Mouse (Mus musculus): ENCODE data around the gene Stard7. TPM values are rescaled to one million over a fixed set of nuclear protein-coding genes. Genes with fewer than 3 reads are reported as not detected.

The Stard7 gene
- total and polyA plus RNA-seq, 2 experiments from 2014 or later, result 123 to 228 TPM

- Histone ChIP-seq H3K9me3 (replicated peaks; ENCODE audit: control insufficient read depth, low read length) (no peaks in the 10 kb centered on the region), H3K27me3 (ENCODE audit: control insufficient read depth, insufficient read depth, low read length) (no peaks in the 10 kb centered on the region), H3K4me3 (ENCODE audit: low read depth, low read length) (no peak overlapping the region), H3K9ac (replicated peaks; ENCODE audit: low read depth, low read length) (no peak overlapping the region), H3K27ac (ENCODE audit: low read depth) (peak overlapping the region; percentile 87), H3K4me2 (ENCODE audit: low read depth, low read length) (no peak overlapping the region), H3K4me1 (ENCODE audit: control insufficient read depth, insufficient read depth) (no peaks in the 10 kb centered on the region), H3K36me3 (replicated peaks; ENCODE audit: control insufficient read depth, insufficient read depth, low read length) (no peaks in the 10 kb centered on the region)
- peak; percentile 64 for ATAC-seq (ENCODE audit: insufficient read depth, low read depth)
- 43% methylated on average over 6 of the region's 6 CpGs for WGBS
- DNase-seq (ENCODE audit: low spot score), result peak; percentile 30
- no peak for TF ChIP-seq CTCF (IDR thresholded peaks at IDR 0.05; ENCODE audit: low read depth)
- no peak for TF ChIP-seq EP300 (IDR thresholded peaks at IDR 0.05; ENCODE audit: low read depth)
Observed at GRCm38 (mm10) chr2:127314467-127315154, 44.6 kb downstream of the Stard7 start.

GRCm38 (mm10) chr2:127315155-127315470 is 45.1 kb downstream of the Stard7 start:
- no peak for DNase-seq (ENCODE audit: low spot score)
- H3K4me1 ChIP-seq (ENCODE audit: control insufficient read depth, insufficient read depth), result no peaks in the 10 kb centered on the region
- H3K9me3 ChIP-seq (replicated peaks; ENCODE audit: control insufficient read depth, low read length), result no peaks in the 10 kb centered on the region
- peak overlapping the region; percentile 87 for H3K27ac ChIP-seq (ENCODE audit: low read depth)
- no peak overlapping the region for H3K4me3 ChIP-seq (ENCODE audit: low read depth, low read length)
- no peak for TF ChIP-seq EP300 (IDR thresholded peaks at IDR 0.05; ENCODE audit: low read depth)
- TF ChIP-seq CTCF (IDR thresholded peaks at IDR 0.05; ENCODE audit: low read depth), result no peak
- WGBS, result 80% methylated on average over 1 of the region's 1 CpGs
- H3K4me2 ChIP-seq (ENCODE audit: low read depth, low read length), result no peak overlapping the region
- no peaks in the 10 kb centered on the region for H3K36me3 ChIP-seq (replicated peaks; ENCODE audit: control insufficient read depth, insufficient read depth, low read length)
- no peaks in the 10 kb centered on the region for H3K27me3 ChIP-seq (ENCODE audit: control insufficient read depth, insufficient read depth, low read length)
- no peak for ATAC-seq (ENCODE audit: insufficient read depth, low read depth)
- no peak overlapping the region for H3K9ac ChIP-seq (replicated peaks; ENCODE audit: low read depth, low read length)

GRCm38 (mm10) chr2:127316431-127316830 is 46.4 kb downstream of the Stard7 start:
- no peaks in the 10 kb centered on the region for H3K27me3 ChIP-seq (ENCODE audit: control insufficient read depth, insufficient read depth, low read length)
- H3K27ac ChIP-seq (ENCODE audit: low read depth), result no peak overlapping the region
- H3K9me3 ChIP-seq (replicated peaks; ENCODE audit: control insufficient read depth, low read length), result no peaks in the 10 kb centered on the region
- no peak overlapping the region for H3K4me3 ChIP-seq (ENCODE audit: low read depth, low read length)
- WGBS, result 70% methylated on average over 5 of the region's 5 CpGs
- H3K9ac ChIP-seq (replicated peaks; ENCODE audit: low read depth, low read length), result no peak overlapping the region
- H3K4me1 ChIP-seq (ENCODE audit: control insufficient read depth, insufficient read depth), result no peaks in the 10 kb centered on the region
- DNase-seq (ENCODE audit: low spot score), result no peak
- ATAC-seq (ENCODE audit: insufficient read depth, low read depth), result no peak
- TF ChIP-seq EP300 (IDR thresholded peaks at IDR 0.05; ENCODE audit: low read depth), result no peak
- no peak for TF ChIP-seq CTCF (IDR thresholded peaks at IDR 0.05; ENCODE audit: low read depth)
- H3K4me2 ChIP-seq (ENCODE audit: low read depth, low read length), result no peak overlapping the region
- H3K36me3 ChIP-seq (replicated peaks; ENCODE audit: control insufficient read depth, insufficient read depth, low read length), result no peaks in the 10 kb centered on the region

- no peak for ATAC-seq (ENCODE audit: insufficient read depth, low read depth)
Observed at GRCm38 (mm10) chr2:127318136-127318535, 48.1 kb downstream of the Stard7 start.

GRCm38 (mm10) chr2:127319071-127319470 is 49.1 kb downstream of the Stard7 start:
- no peak overlapping the region for H3K4me3 ChIP-seq (ENCODE audit: low read depth, low read length)
- no peak for ATAC-seq (ENCODE audit: insufficient read depth, low read depth)
- H3K9ac ChIP-seq (replicated peaks; ENCODE audit: low read depth, low read length), result no peak overlapping the region
- no peak for DNase-seq (ENCODE audit: low spot score)
- H3K4me2 ChIP-seq (ENCODE audit: low read depth, low read length), result no peak overlapping the region
- H3K9me3 ChIP-seq (replicated peaks; ENCODE audit: control insufficient read depth, low read length), result no peaks in the 10 kb centered on the region
- TF ChIP-seq CTCF (IDR thresholded peaks at IDR 0.05; ENCODE audit: low read depth) (no peak), EP300 (IDR thresholded peaks at IDR 0.05; ENCODE audit: low read depth) (no peak)
- no peak overlapping the region for H3K27ac ChIP-seq (ENCODE audit: low read depth)
- no peaks in the 10 kb centered on the region for H3K27me3 ChIP-seq (ENCODE audit: control insufficient read depth, insufficient read depth, low read length)
- 44% methylated on average over 4 of the region's 4 CpGs for WGBS
- no peaks in the 10 kb centered on the region for H3K4me1 ChIP-seq (ENCODE audit: control insufficient read depth, insufficient read depth)
- H3K36me3 ChIP-seq (replicated peaks; ENCODE audit: control insufficient read depth, insufficient read depth, low read length), result no peaks in the 10 kb centered on the region

More at GRCm38 (mm10) chr2:127318136-127318535, 48.1 kb downstream of the Stard7 start:
- Histone ChIP-seq H3K27ac (ENCODE audit: low read depth) (no peak overlapping the region), H3K4me1 (ENCODE audit: control insufficient read depth, insufficient read depth) (no peaks in the 10 kb centered on the region), H3K9me3 (replicated peaks; ENCODE audit: control insufficient read depth, low read length) (no peaks in the 10 kb centered on the region), H3K9ac (replicated peaks; ENCODE audit: low read depth, low read length) (no peak overlapping the region), H3K27me3 (ENCODE audit: control insufficient read depth, insufficient read depth, low read length) (no peaks in the 10 kb centered on the region), H3K4me3 (ENCODE audit: low read depth, low read length) (no peak overlapping the region), H3K36me3 (replicated peaks; ENCODE audit: control insufficient read depth, insufficient read depth, low read length) (no peaks in the 10 kb centered on the region), H3K4me2 (ENCODE audit: low read depth, low read length) (no peak overlapping the region)
- 78% methylated on average over 4 of the region's 4 CpGs for WGBS
- TF ChIP-seq CTCF (IDR thresholded peaks at IDR 0.05; ENCODE audit: low read depth) (no peak), EP300 (IDR thresholded peaks at IDR 0.05; ENCODE audit: low read depth) (no peak)
- DNase-seq (ENCODE audit: low spot score), result no peak

Data from heart, postnatal 0 days (tissue).